Mouse (Mus musculus): ENCODE results near the gene Asb1.
A peak's percentile ranks its signal among the peaks of the same experiment; 100 is the strongest.

DNA sequence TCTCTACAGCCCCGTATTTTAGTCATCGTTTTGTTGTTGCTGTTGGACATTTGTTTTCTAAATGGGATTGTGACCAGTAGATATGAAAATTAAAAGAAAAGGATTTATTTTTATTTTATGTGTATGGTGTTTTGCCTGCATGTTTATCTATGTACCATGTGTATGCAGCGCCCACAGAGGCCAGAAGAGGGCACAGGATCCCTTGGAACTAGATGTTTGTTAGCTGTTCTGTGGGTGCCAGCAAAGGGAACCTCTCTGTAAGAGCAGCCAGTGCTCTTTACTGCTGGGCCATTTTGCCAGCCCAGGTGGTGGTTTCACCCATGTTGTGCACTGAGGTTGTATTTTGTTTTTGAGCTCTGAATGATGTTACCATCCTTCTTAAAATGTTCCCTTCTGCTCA, 33.9 kb downstream of the Asb1 start:
- 0 out of 2 replicates have a peak, but pooled peaks have one; percentile 21 for TF ChIP-seq CTCF (IDR thresholded peaks at IDR 0.05; ENCODE audit: insufficient read depth, low read depth, low read length)
- no peak for TF ChIP-seq POLR2A (IDR thresholded peaks at IDR 0.05; ENCODE audit: insufficient read depth, low read depth, low read length)

Data from olfactory bulb, adult 2 months (tissue).